Mouse (Mus musculus): ENCODE measurements around the gene Zfp292.

Gene Zfp292

DNA sequence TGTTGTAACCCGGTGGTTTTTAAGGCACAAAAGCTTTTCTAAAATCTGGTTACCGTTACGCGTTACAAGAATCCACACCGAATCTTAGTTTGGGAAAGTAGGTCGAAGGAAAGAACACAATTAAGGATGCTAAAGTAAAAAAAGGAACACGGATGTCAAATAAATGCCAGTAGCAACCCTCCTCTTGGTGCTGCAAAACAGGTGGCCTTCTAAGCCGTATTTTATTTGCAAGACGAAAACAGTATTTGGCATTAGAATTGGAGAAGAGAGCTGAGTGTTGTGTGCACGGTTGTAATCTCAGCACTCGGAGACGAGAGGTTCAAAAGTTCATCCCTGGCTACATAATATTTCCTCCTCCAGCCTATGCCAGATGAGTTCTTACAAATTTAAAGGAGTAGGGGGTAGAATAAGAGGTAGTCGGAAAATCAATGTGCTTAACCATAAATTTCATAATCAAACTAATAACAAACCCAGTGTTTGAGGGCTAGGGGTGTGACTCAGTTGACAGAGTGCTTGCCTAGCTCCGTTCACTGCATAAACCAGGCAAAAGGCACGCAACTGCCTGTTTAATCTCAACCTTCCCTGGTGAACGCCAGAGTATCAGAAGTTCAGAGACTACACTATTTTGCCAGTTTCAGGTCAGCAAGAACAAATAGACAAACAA lies 738 bp upstream of the Zfp292 start:
- DNase-seq (ENCODE audit: low spot score in 2 of 2): no peak

DNA sequence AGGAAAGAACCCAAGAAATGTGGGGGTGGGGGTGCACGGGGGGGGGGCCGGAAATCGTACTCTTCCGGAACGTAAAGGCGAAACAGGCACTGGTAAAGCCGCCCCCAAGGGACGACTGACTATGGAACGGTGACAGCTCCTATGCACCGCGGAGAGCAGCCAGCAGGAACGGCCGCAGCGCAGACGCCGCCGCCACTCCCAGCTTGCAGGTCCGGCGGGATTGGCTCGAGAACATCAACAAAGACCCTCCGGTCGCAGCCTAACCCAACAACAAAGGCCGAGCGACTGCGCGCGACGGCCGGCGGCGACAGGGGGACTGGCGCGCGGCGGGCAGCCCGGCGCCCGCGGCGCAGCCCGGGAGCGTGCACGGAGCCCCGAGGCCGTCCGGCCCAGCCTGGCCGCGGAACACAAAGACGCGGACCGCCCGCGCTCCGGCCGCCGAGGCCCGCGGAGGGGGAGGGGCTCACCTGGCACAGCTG lies 430 bp downstream of the Zfp292 start:
- peak in 1 of 2 experiments; percentile 62 for DNase-seq (ENCODE audit: low spot score in 2 of 2)

DNA sequence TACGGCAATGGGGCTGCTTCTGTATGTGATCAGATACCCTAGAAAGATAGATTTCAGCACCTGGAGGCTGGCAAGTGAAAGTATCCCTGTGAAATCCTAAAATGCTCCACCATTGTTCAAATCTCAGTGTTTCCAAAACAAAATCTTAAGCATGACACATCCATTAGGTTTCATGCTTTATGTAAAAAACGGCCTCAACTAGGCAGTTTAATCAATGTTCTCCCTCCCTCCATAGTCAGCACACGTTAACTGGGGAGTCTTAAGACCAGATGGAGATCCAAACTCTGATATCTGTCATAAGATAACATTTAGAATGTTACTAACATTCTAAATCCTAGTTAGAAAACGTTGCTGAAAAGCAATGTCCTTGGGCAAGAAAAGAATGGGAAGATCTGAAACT lies 909 bp downstream of the Zfp292 start:
- no peak for DNase-seq (ENCODE audit: low spot score in 2 of 2)

DNA sequence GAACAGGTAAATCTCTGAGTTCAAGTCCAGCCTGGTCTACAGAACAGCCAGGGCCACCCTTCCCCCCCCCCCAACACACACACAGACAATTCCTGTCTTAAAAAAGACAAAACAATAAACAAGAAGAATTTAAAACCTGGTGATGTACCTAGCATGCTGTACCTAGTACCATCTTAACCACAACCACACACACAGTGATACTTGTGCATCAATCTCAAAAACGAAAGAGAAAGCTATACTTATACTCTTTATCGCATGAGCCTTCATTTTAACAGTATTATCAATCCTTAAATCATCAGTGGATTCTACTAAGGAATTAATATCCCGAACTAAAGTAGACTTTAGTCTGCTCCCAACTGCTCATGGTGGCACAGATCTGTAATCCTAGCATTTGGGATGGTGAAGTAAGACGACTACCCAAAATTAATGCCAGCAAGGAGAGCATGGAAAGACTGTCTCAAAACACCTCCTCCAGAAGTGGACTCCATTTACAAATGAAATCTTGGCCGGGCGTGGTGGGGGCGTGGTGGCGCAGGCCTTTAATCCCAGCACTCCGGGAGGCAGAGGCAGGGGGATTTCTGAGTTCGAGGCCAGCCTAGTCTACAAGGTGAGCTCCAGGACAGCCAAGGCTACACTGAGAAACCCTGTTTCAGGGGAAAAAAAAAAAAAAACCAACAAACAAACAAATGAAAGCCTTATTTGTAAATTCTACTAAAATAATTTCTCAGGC lies 1.7 kb downstream of the Zfp292 start:
- DNase-seq (ENCODE audit: low spot score in 2 of 2): no peak

- no peak for DNase-seq (ENCODE audit: low spot score in 2 of 2)
Observed at GRCm38 (mm10) chr4:34874234-34874633, 8.5 kb downstream of the Zfp292 start.

- DNase-seq (ENCODE audit: low spot score in 2 of 2): no peak
Observed at GRCm38 (mm10) chr4:34872896-34873495, 9.8 kb downstream of the Zfp292 start.

DNA sequence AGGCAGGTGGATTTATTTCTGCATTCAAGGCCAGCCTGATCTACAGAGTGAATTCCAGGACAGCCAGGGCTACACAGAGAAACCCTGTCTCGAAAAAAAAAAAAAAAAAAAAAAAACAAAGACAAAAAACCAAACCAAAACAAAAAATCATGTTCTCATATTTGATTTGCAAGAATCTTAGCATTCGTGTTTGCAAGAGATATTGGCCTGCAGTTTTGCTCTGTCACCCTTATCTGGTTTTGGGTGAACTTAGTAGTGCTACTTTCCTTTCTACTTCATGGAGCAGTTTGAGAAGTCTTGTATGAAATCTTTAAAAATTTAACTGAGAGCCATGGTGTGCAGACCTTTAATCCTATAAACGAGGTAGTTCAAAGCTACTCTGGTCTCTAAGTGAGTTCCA lies 12.9 kb downstream of the Zfp292 start:
- no peak for DNase-seq (ENCODE audit: low spot score in 2 of 2)

GRCm38 (mm10) chr4:34861438-34861837 lies 21.3 kb downstream of the Zfp292 start:
- DNase-seq (ENCODE audit: low spot score in 2 of 2): no peak

DNA sequence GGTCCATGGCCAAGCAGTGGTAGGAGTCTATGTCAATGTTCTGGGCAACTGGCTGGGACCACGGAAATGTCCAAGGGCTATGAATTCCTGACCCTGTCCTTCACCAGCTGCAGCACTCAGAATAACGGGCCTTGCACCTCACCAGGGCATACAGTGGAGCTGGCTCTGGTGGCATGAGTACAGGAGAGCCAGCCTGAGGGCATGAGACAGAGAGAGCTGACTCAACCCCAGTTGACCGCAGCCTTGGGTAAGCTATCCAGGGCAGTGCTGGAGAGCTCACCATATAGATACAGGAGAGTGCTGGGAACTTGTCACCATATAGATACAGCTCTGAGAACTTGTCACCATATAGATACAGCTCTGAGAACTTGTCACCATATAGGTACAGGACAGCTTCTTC lies 23.3 kb downstream of the Zfp292 start:
- DNase-seq (ENCODE audit: low spot score in 2 of 2): no peak

DNA sequence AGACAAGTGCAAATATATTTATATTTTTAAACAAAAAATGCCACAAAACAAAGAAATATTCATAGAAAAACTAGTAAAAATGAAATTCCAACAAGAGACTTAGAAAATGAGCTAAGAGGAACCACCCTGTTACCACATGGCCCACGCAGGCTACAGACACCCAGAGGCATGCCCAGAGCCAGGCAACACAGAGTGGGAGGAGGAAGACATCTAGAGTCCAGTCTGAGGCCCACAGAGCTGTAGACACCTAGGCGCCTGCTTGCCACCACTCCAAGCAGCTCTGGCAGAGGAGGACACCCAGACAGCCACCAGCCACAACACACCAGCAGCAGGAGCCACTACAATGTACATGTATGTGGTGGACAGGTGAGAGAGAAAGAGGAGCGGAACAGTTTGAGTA lies 23.9 kb downstream of the Zfp292 start:
- DNase-seq (ENCODE audit: low spot score in 2 of 2): no peak

DNA sequence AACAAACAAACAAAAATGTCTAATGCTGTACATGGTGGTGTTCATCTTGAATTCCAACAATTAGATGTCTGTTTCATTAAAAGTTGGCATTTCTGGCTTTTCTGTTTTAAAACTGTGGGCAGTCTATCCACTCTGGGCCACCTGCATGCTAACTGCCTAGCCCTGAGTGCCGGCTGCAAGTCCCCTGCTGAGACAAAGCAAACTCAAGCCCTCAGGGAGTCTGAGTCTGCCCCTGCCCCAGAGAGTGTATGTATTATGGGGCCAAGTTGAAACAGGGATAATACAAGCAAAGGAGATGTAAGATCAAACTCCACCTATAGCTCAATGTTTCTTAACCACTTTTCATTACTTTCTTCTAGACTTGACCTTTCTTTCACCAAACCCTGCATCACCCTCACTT lies 26.8 kb downstream of the Zfp292 start:
- DNase-seq (ENCODE audit: low spot score in 2 of 2): no peak

GRCm38 (mm10) chr4:34852051-34852450 lies 30.7 kb downstream of the Zfp292 start:
- DNase-seq (ENCODE audit: low spot score in 2 of 2): no peak

GRCm38 (mm10) chr4:34850156-34850555 lies 32.6 kb downstream of the Zfp292 start:
- DNase-seq (ENCODE audit: low spot score in 2 of 2): no peak

DNA sequence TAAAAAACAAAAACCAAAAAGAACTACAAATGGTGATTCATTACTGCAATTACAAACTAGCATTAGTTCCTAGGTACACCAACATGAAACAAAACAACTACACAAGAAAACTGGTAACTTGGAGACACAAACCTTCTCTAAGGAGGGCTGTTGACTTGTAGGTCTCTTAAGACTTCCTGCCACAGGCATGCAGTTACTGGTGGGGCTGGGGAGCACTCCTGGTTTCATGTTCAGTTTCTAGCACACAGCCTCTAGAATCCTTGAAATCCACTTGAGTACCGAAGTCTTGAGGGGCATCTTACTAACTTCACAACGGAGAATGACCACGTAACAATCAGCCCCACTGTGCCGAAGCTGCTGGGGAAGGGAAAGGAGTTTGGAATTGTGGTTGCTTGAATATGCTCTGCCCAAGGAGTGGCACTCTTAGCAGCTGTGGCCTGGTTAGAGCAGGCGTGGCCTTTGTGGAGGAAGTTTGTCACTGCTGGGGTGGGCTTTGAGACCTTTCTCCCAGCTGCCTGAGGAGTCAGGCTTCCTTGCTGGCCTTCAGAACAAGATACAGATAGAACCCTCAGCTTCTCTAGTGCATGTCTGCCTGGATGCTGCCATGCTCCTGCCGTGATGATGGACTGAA lies 35.0 kb downstream of the Zfp292 start:
- no peak for DNase-seq (ENCODE audit: low spot score in 2 of 2)

- no peak for DNase-seq (ENCODE audit: low spot score in 2 of 2)
Observed at GRCm38 (mm10) chr4:34843839-34844238, 38.9 kb downstream of the Zfp292 start.

GRCm38 (mm10) chr4:34842826-34843225 lies 39.9 kb downstream of the Zfp292 start:
- no peak for DNase-seq (ENCODE audit: low spot score in 2 of 2)

GRCm38 (mm10) chr4:34831496-34831895 lies 51.3 kb downstream of the Zfp292 start:
- no peak for DNase-seq (ENCODE audit: low spot score in 2 of 2)

GRCm38 (mm10) chr4:34829456-34829855 lies 53.3 kb downstream of the Zfp292 start:
- DNase-seq (ENCODE audit: low spot score in 2 of 2): no peak

DNA sequence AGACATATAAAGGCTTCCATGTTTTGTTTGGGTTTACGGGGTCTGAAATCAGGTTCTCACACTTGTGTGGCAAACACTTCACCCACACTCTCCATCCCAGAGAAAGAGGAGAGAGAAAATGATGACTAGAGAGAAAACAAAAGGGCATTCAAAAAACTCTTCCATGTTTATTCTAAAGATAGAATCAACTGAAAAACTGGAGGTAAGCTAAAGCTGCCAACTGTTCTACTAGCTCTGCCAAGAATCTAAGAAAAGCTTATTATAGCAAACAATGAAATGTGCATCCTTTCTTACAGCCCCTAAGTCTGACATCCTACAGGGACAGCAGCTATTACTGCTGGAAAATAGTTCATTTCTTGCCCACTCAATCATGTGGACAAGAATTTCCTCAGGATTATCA lies 58.9 kb downstream of the Zfp292 start:
- no peak for DNase-seq (ENCODE audit: low spot score in 2 of 2)

DNA sequence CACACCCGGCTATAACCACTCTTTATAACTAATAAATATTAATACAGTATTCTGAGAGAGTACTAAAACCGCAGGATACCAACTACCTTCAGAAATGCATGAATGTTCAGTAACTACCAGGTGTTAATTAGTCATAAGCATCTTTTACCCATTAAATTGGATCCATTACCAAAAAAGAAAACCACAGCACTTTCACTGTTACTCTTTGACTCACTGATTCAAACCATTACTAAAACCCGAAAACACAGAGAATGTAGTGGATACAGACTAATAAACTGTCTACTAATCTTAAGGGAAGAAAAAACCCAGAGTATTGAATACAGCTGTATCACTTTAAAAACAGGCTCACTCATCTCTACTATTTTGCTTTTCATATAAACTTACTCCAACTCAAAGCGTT lies 62.9 kb downstream of the Zfp292 start:
- no peak for DNase-seq (ENCODE audit: low spot score in 2 of 2)

GRCm38 (mm10) chr4:34801166-34802034 lies 81.4 kb downstream of the Zfp292 start:
- no peak for DNase-seq (ENCODE audit: low spot score in 2 of 2)

GRCm38 (mm10) chr4:34798005-34798404 lies 84.8 kb downstream of the Zfp292 start:
- no peak for DNase-seq (ENCODE audit: low spot score in 2 of 2)

Data from urinary bladder, postnatal 4 days (tissue).